Mouse (Mus musculus): ENCODE measurements around the gene Gng11. TPM values are rescaled to one million over a fixed set of nuclear protein-coding genes. Genes with fewer than 3 reads are reported as not detected.

Gng11 gene
- polyA plus RNA-seq, 1 experiment from 2014 or later = 79.1 TPM

GRCm38 (mm10) chr6:3999296-3999695, 4.4 kb upstream of the Gng11 start:
- Histone ChIP-seq H3K4me1 (ENCODE audit: control insufficient read depth, insufficient read depth, low read length) (peaks cover 5% of the 10 kb centered on the region), H3K9me3 (ENCODE audit: control insufficient read depth, low read depth, low read length) (no peaks in the 10 kb centered on the region), H3K4me3 (ENCODE audit: low read depth, low read length) (no peak overlapping the region), H3K4me2 (replicated peaks; ENCODE audit: low read depth, low read length) (no peak overlapping the region), H3K9ac (replicated peaks; ENCODE audit: low read depth, low read length) (no peak overlapping the region), H3K27ac (ENCODE audit: low read length) (no peak overlapping the region), H3K27me3 (ENCODE audit: control insufficient read depth, insufficient read depth, low read length) (no peaks in the 10 kb centered on the region), H3K36me3 (ENCODE audit: control insufficient read depth, insufficient read depth, low read length) (no peaks in the 10 kb centered on the region)
- no peak for ATAC-seq (ENCODE audit: insufficient number of reproducible peaks, insufficient read depth, low FRiP score, low read depth)
- WGBS = 68% methylated on average over 6 of the region's 6 CpGs

- Histone ChIP-seq H3K4me1 (ENCODE audit: control insufficient read depth, insufficient read depth, low read length) (peaks cover 5% of the 10 kb centered on the region), H3K27ac (ENCODE audit: low read length) (no peak overlapping the region), H3K4me3 (ENCODE audit: low read depth, low read length) (no peak overlapping the region), H3K9me3 (ENCODE audit: control insufficient read depth, low read depth, low read length) (no peaks in the 10 kb centered on the region), H3K9ac (replicated peaks; ENCODE audit: low read depth, low read length) (no peak overlapping the region), H3K36me3 (ENCODE audit: control insufficient read depth, insufficient read depth, low read length) (no peaks in the 10 kb centered on the region), H3K4me2 (replicated peaks; ENCODE audit: low read depth, low read length) (no peak overlapping the region), H3K27me3 (ENCODE audit: control insufficient read depth, insufficient read depth, low read length) (no peaks in the 10 kb centered on the region)
- ATAC-seq (ENCODE audit: insufficient number of reproducible peaks, insufficient read depth, low FRiP score, low read depth) = no peak
- 90% methylated on average over 3 of the region's 3 CpGs for WGBS
These were observed 3.0 kb upstream of the Gng11 start for GRCm38 (mm10) chr6:4000716-4001115.

- no peaks in the 10 kb centered on the region for H3K9me3 ChIP-seq (ENCODE audit: control insufficient read depth, low read depth, low read length)
- H3K4me3 ChIP-seq (ENCODE audit: low read depth, low read length) = peak overlapping the region; percentile 48; the same call in 1 of the 2 replicates
- no peak for ATAC-seq (ENCODE audit: insufficient number of reproducible peaks, insufficient read depth, low FRiP score, low read depth)
- 32% methylated on average over 4 of the region's 4 CpGs for WGBS
- no peaks in the 10 kb centered on the region for H3K36me3 ChIP-seq (ENCODE audit: control insufficient read depth, insufficient read depth, low read length)
- H3K4me2 ChIP-seq (replicated peaks; ENCODE audit: low read depth, low read length) = peak overlapping the region; percentile 71
- H3K27me3 ChIP-seq (ENCODE audit: control insufficient read depth, insufficient read depth, low read length) = no peaks in the 10 kb centered on the region
- peak overlapping the region; percentile 84; the same call in 1 of the 2 replicates for H3K27ac ChIP-seq (ENCODE audit: low read length)
- peaks cover 5% of the 10 kb centered on the region for H3K4me1 ChIP-seq (ENCODE audit: control insufficient read depth, insufficient read depth, low read length)
- H3K9ac ChIP-seq (replicated peaks; ENCODE audit: low read depth, low read length) = no peak overlapping the region; the same call in 1 of the 2 replicates
These were observed 259 bp upstream of the Gng11 start for GRCm38 (mm10) chr6:4003445-4003844.

GRCm38 (mm10) chr6:4004808-4005207, 1.1 kb downstream of the Gng11 start:
- Histone ChIP-seq H3K4me3 (ENCODE audit: low read depth, low read length) (peak overlapping the region; percentile 48), H3K36me3 (ENCODE audit: control insufficient read depth, insufficient read depth, low read length) (no peaks in the 10 kb centered on the region), H3K9ac (replicated peaks; ENCODE audit: low read depth, low read length) (no peak overlapping the region), H3K4me1 (ENCODE audit: control insufficient read depth, insufficient read depth, low read length) (peaks cover 5% of the 10 kb centered on the region), H3K4me2 (replicated peaks; ENCODE audit: low read depth, low read length) (peak overlapping the region; percentile 71), H3K27ac (ENCODE audit: low read length) (no peak overlapping the region), H3K9me3 (ENCODE audit: control insufficient read depth, low read depth, low read length) (no peaks in the 10 kb centered on the region), H3K27me3 (ENCODE audit: control insufficient read depth, insufficient read depth, low read length) (no peaks in the 10 kb centered on the region)
- WGBS = 45% methylated on average over 2 of the region's 2 CpGs
- ATAC-seq (ENCODE audit: insufficient number of reproducible peaks, insufficient read depth, low FRiP score, low read depth) = peak; percentile 9; the same call in 1 of the 2 replicates

GRCm38 (mm10) chr6:4008501-4009040, 4.9 kb downstream of the Gng11 start:
- Histone ChIP-seq H3K27me3 (ENCODE audit: control insufficient read depth, insufficient read depth, low read length) (no peaks in the 10 kb centered on the region), H3K36me3 (ENCODE audit: control insufficient read depth, insufficient read depth, low read length) (no peaks in the 10 kb centered on the region), H3K4me3 (ENCODE audit: low read depth, low read length) (no peak overlapping the region), H3K27ac (ENCODE audit: low read length) (no peak overlapping the region; the same call in 1 of the 2 replicates), H3K4me1 (ENCODE audit: control insufficient read depth, insufficient read depth, low read length) (no peaks in the 10 kb centered on the region), H3K9ac (replicated peaks; ENCODE audit: low read depth, low read length) (no peak overlapping the region), H3K9me3 (ENCODE audit: control insufficient read depth, low read depth, low read length) (no peaks in the 10 kb centered on the region), H3K4me2 (replicated peaks; ENCODE audit: low read depth, low read length) (no peak overlapping the region)
- no peak for ATAC-seq (ENCODE audit: insufficient number of reproducible peaks, insufficient read depth, low FRiP score, low read depth)
- 52% methylated on average over 2 of the region's 2 CpGs for WGBS

- Histone ChIP-seq H3K4me2 (replicated peaks; ENCODE audit: low read depth, low read length) (no peak overlapping the region), H3K4me1 (ENCODE audit: control insufficient read depth, insufficient read depth, low read length) (no peaks in the 10 kb centered on the region), H3K4me3 (ENCODE audit: low read depth, low read length) (no peak overlapping the region), H3K36me3 (ENCODE audit: control insufficient read depth, insufficient read depth, low read length) (no peaks in the 10 kb centered on the region), H3K9me3 (ENCODE audit: control insufficient read depth, low read depth, low read length) (no peaks in the 10 kb centered on the region), H3K27ac (ENCODE audit: low read length) (no peak overlapping the region), H3K27me3 (ENCODE audit: control insufficient read depth, insufficient read depth, low read length) (no peaks in the 10 kb centered on the region), H3K9ac (replicated peaks; ENCODE audit: low read depth, low read length) (no peak overlapping the region)
- ATAC-seq (ENCODE audit: insufficient number of reproducible peaks, insufficient read depth, low FRiP score, low read depth) = no peak
These were observed 5.8 kb downstream of the Gng11 start for GRCm38 (mm10) chr6:4009548-4009947.

GRCm38 (mm10) chr6:4022645-4023044, 18.9 kb downstream of the Gng11 start:
- ATAC-seq (ENCODE audit: insufficient number of reproducible peaks, insufficient read depth, low FRiP score, low read depth) = no peak
- Histone ChIP-seq H3K9me3 (ENCODE audit: control insufficient read depth, low read depth, low read length) (no peaks in the 10 kb centered on the region), H3K4me1 (ENCODE audit: control insufficient read depth, insufficient read depth, low read length) (no peaks in the 10 kb centered on the region), H3K27me3 (ENCODE audit: control insufficient read depth, insufficient read depth, low read length) (no peaks in the 10 kb centered on the region), H3K27ac (ENCODE audit: low read length) (no peak overlapping the region), H3K4me2 (replicated peaks; ENCODE audit: low read depth, low read length) (no peak overlapping the region), H3K9ac (replicated peaks; ENCODE audit: low read depth, low read length) (no peak overlapping the region), H3K4me3 (ENCODE audit: low read depth, low read length) (no peak overlapping the region), H3K36me3 (ENCODE audit: control insufficient read depth, insufficient read depth, low read length) (no peaks in the 10 kb centered on the region)
- 31% methylated on average over 1 of the region's 1 CpGs for WGBS

- no peak overlapping the region for H3K9ac ChIP-seq (replicated peaks; ENCODE audit: low read depth, low read length)
- no peak for ATAC-seq (ENCODE audit: insufficient number of reproducible peaks, insufficient read depth, low FRiP score, low read depth)
- H3K27me3 ChIP-seq (ENCODE audit: control insufficient read depth, insufficient read depth, low read length) = no peaks in the 10 kb centered on the region
- H3K27ac ChIP-seq (ENCODE audit: low read length) = no peak overlapping the region
- no peak overlapping the region for H3K4me3 ChIP-seq (ENCODE audit: low read depth, low read length)
- no peaks in the 10 kb centered on the region for H3K4me1 ChIP-seq (ENCODE audit: control insufficient read depth, insufficient read depth, low read length)
- no peak overlapping the region for H3K4me2 ChIP-seq (replicated peaks; ENCODE audit: low read depth, low read length)
- no peaks in the 10 kb centered on the region for H3K9me3 ChIP-seq (ENCODE audit: control insufficient read depth, low read depth, low read length)
- no peaks in the 10 kb centered on the region for H3K36me3 ChIP-seq (ENCODE audit: control insufficient read depth, insufficient read depth, low read length)
- 43% methylated on average over 2 of the region's 2 CpGs for WGBS
These were observed 22.7 kb downstream of the Gng11 start for GRCm38 (mm10) chr6:4026367-4026766.

- WGBS = 67% methylated on average over 3 of the region's 3 CpGs
- no peaks in the 10 kb centered on the region for H3K27me3 ChIP-seq (ENCODE audit: control insufficient read depth, insufficient read depth, low read length)
- no peaks in the 10 kb centered on the region for H3K4me1 ChIP-seq (ENCODE audit: control insufficient read depth, insufficient read depth, low read length)
- no peak overlapping the region for H3K9ac ChIP-seq (replicated peaks; ENCODE audit: low read depth, low read length)
- no peak overlapping the region for H3K4me3 ChIP-seq (ENCODE audit: low read depth, low read length)
- H3K4me2 ChIP-seq (replicated peaks; ENCODE audit: low read depth, low read length) = no peak overlapping the region
- no peak for ATAC-seq (ENCODE audit: insufficient number of reproducible peaks, insufficient read depth, low FRiP score, low read depth)
- no peaks in the 10 kb centered on the region for H3K36me3 ChIP-seq (ENCODE audit: control insufficient read depth, insufficient read depth, low read length)
- H3K27ac ChIP-seq (ENCODE audit: low read length) = no peak overlapping the region
- H3K9me3 ChIP-seq (ENCODE audit: control insufficient read depth, low read depth, low read length) = no peaks in the 10 kb centered on the region
These were observed 27.3 kb downstream of the Gng11 start for GRCm38 (mm10) chr6:4030956-4031355.
